Mouse (Mus musculus): Measurements from ENCODE around the gene Msl1. TPM values are rescaled to one million over a fixed set of nuclear protein-coding genes. Genes with fewer than 3 reads are reported as not detected.
A peak's percentile ranks its signal among the peaks of the same experiment; 100 is the strongest.

Msl1 gene
- total and polyA plus RNA-seq, 3 experiments: 25.9 to 58.1 (median 27.3) TPM

- in situ Hi-C loops (cut with MboI; ENCODE audit: low pct_ligation_motif_present, low pct_unique_long_range_greater_than_20kb, low sequenced_read_pairs) (loop anchor here (5.0 kb wide), 1 partner anchor 36 kb away; no protein-coding TSS in a partner anchor), dilution Hi-C loops (cut with MboI; ENCODE audit: extremely low pct_ligation_motif_present, extremely low pct_unique_long_range_greater_than_20kb, low sequenced_read_pairs) (no loop called here)
- no peak for DNase-seq (ENCODE audit: extremely low read depth)
- Histone ChIP-seq H3K9ac (ENCODE audit: insufficient read depth, low read depth) (no peak overlapping the region), H3K36me3 (replicated peaks in 1 of 2; ENCODE audit: control insufficient read depth in 1 of 2, insufficient read depth in 1 of 2, low read length in 1 of 2) (peaks cover 0 to 2% of the 10 kb centered on the region in 2 experiments), H3K4me1 (ENCODE audit: control insufficient read depth in 1 of 2, insufficient read depth in 2 of 2) (peaks cover 0 to 57% of the 10 kb centered on the region in 2 experiments; a peak in 2 of 4 replicates), H3K27me3 (replicated peaks) (no peaks in the 10 kb centered on the region), H3K27ac (ENCODE audit: insufficient read depth, low read depth) (no peak overlapping the region), H3K9me3 (replicated peaks; ENCODE audit: low read length) (no peaks in the 10 kb centered on the region), H3K4me3 (replicated peaks in 1 of 3; ENCODE audit: low read depth in 2 of 3, low read length in 2 of 3, poor library complexity in 1 of 3) (no peak overlapping the region), H3K4me2 (ENCODE audit: insufficient read depth, low read depth, poor library complexity, severe bottlenecking) (no peak overlapping the region), H3K79me2 (replicated peaks; ENCODE audit: control insufficient read depth, extremely low read depth, insufficient read depth, poor library complexity, severe bottlenecking) (peaks cover 12% of the 10 kb centered on the region)
- no peak for TF ChIP-seq EP300 (IDR thresholded peaks at IDR 0.05; ENCODE audit: low read length)
- no peak for TF ChIP-seq USF2 (conservative IDR thresholded peaks at IDR 0.05; ENCODE audit: low read depth, low read length)
- TF ChIP-seq ETS1 (conservative IDR thresholded peaks at IDR 0.05; ENCODE audit: low read depth, low read length): no peak
- TF ChIP-seq JUND (conservative IDR thresholded peaks at IDR 0.05; ENCODE audit: low read depth, low read length): no peak
- no peak for TF ChIP-seq RCOR1 (conservative IDR thresholded peaks at IDR 0.05; ENCODE audit: low read depth, low read length)
- TF ChIP-seq MAFK (IDR thresholded peaks at IDR 0.05; ENCODE audit: insufficient replicate concordance, low read length): peak; percentile 29; the same call in 1 of the 2 replicates
These were observed 3.9 kb upstream of the Msl1 start for GRCm38 (mm10) chr11:98791448-98791847.

GRCm38 (mm10) chr11:98792081-98792480 lies 3.2 kb upstream of the Msl1 start:
- peaks cover 0 to 52% of the 10 kb centered on the region in 2 experiments; a peak in 2 of 4 replicates for H3K4me1 ChIP-seq (ENCODE audit: control insufficient read depth in 1 of 2, insufficient read depth in 2 of 2)
- dilution Hi-C loops (cut with MboI; ENCODE audit: extremely low pct_ligation_motif_present, extremely low pct_unique_long_range_greater_than_20kb, low sequenced_read_pairs): no loop called here
- H3K9ac ChIP-seq (ENCODE audit: insufficient read depth, low read depth): no peak overlapping the region
- TF ChIP-seq ZNF384 (IDR thresholded peaks at IDR 0.05; ENCODE audit: low read depth, low read length) (no peak), POLR2A (IDR thresholded peaks at IDR 0.05; ENCODE audit: low read depth, low read length) (0 out of 2 replicates have a peak, but pooled peaks have one; percentile 15)
- DNase-seq (ENCODE audit: extremely low read depth): no peak
- no peaks in the 10 kb centered on the region for H3K27me3 ChIP-seq (replicated peaks)
- H3K36me3 ChIP-seq (replicated peaks in 1 of 2; ENCODE audit: control insufficient read depth in 1 of 2, insufficient read depth in 1 of 2, low read length in 1 of 2): peaks cover 0 to 2% of the 10 kb centered on the region in 2 experiments
- no peaks in the 10 kb centered on the region for H3K9me3 ChIP-seq (replicated peaks; ENCODE audit: low read length)
- H3K27ac ChIP-seq (ENCODE audit: insufficient read depth, low read depth): no peak overlapping the region
- peaks cover 18% of the 10 kb centered on the region for H3K79me2 ChIP-seq (replicated peaks; ENCODE audit: control insufficient read depth, extremely low read depth, insufficient read depth, poor library complexity, severe bottlenecking)
- H3K4me2 ChIP-seq (ENCODE audit: insufficient read depth, low read depth, poor library complexity, severe bottlenecking): no peak overlapping the region
- in situ Hi-C loops (cut with MboI; ENCODE audit: low pct_ligation_motif_present, low pct_unique_long_range_greater_than_20kb, low sequenced_read_pairs): loop anchor here (5.0 kb wide), 1 partner anchor 35 kb away; no protein-coding TSS in a partner anchor
- H3K4me3 ChIP-seq (replicated peaks in 1 of 3; ENCODE audit: low read depth in 2 of 3, low read length in 2 of 3, poor library complexity in 1 of 3): no peak overlapping the region

GRCm38 (mm10) chr11:98794469-98795014 lies 774 bp upstream of the Msl1 start:
- dilution Hi-C loops (cut with MboI; ENCODE audit: extremely low pct_ligation_motif_present, extremely low pct_unique_long_range_greater_than_20kb, low sequenced_read_pairs): no loop called here
- TF ChIP-seq ZKSCAN1 (IDR thresholded peaks at IDR 0.05; ENCODE audit: borderline replicate concordance, low read depth, low read length) (peak; percentile 25; the same call in 1 of the 2 replicates), ZMIZ1 (IDR thresholded peaks at IDR 0.05; ENCODE audit: low read depth, low read length) (peak; percentile 69; the same call in 1 of the 2 replicates), NRF1 (IDR thresholded peaks at IDR 0.05; ENCODE audit: low read depth, low read length) (peak; percentile 43; the same call in 1 of the 2 replicates), MXI1 (IDR thresholded peaks at IDR 0.05; ENCODE audit: low read depth, low read length) (peak; percentile 59; the same call in 1 of the 2 replicates), CTCF (conservative IDR thresholded peaks at IDR 0.05 in 1 of 2, IDR thresholded peaks at IDR 0.05 in 1 of 2; ENCODE audit: low read depth in 2 of 2, low read length in 2 of 2) (peak in 1 of 2 experiments; percentile 41; a peak in 2 of 4 replicates), ELF1 (IDR thresholded peaks at IDR 0.05; ENCODE audit: low read depth, low read length) (no peak), USF2 (conservative IDR thresholded peaks at IDR 0.05; ENCODE audit: low read depth, low read length) (no peak), KAT2A (IDR thresholded peaks at IDR 0.05; ENCODE audit: insufficient replicate concordance, low read length) (no peak), SIN3A (IDR thresholded peaks at IDR 0.05; ENCODE audit: low read length) (peak; percentile 71), TBP (conservative IDR thresholded peaks at IDR 0.05; ENCODE audit: low read depth, low read length) (0 out of 2 replicates have a peak, but pooled peaks have one; percentile 43), CHD2 (IDR thresholded peaks at IDR 0.05; ENCODE audit: low read length) (no peak), RCOR1 (conservative IDR thresholded peaks at IDR 0.05; ENCODE audit: low read depth, low read length) (0 out of 2 replicates have a peak, but pooled peaks have one; percentile 50), JUND (conservative IDR thresholded peaks at IDR 0.05; ENCODE audit: low read depth, low read length) (no peak), MEF2A (IDR thresholded peaks at IDR 0.05; ENCODE audit: borderline replicate concordance, low read depth, low read length) (no peak), NELFE (IDR thresholded peaks at IDR 0.05; ENCODE audit: low read depth, low read length) (peak; percentile 71; the same call in 1 of the 2 replicates), MAFK (IDR thresholded peaks at IDR 0.05; ENCODE audit: insufficient replicate concordance, low read length) (peak; percentile 25; the same call in 1 of the 2 replicates), HCFC1 (IDR thresholded peaks at IDR 0.05; ENCODE audit: low read depth, low read length) (no peak), MAX (IDR thresholded peaks at IDR 0.05; ENCODE audit: low read length) (peak; percentile 73), EP300 (IDR thresholded peaks at IDR 0.05; ENCODE audit: low read length) (peak; percentile 38; the same call in 1 of the 2 replicates), UBTF (IDR thresholded peaks at IDR 0.05; ENCODE audit: low read depth, low read length) (peak; percentile 93; the same call in 1 of the 2 replicates)

More at GRCm38 (mm10) chr11:98794469-98795014, 774 bp upstream of the Msl1 start:
- in situ Hi-C loops (cut with MboI; ENCODE audit: low pct_ligation_motif_present, low pct_unique_long_range_greater_than_20kb, low sequenced_read_pairs): loop anchor here (5.0 kb wide), 1 partner anchor 33 kb away; no protein-coding TSS in a partner anchor
- peaks cover 10 to 22% of the 10 kb centered on the region in 2 experiments for H3K36me3 ChIP-seq (replicated peaks in 1 of 2; ENCODE audit: control insufficient read depth in 1 of 2, insufficient read depth in 1 of 2, low read length in 1 of 2)
- DNase-seq (ENCODE audit: extremely low read depth): peak; percentile 70
- H3K27ac ChIP-seq (ENCODE audit: insufficient read depth, low read depth): peak overlapping the region; percentile 94
- H3K9me3 ChIP-seq (replicated peaks; ENCODE audit: low read length): no peaks in the 10 kb centered on the region
- H3K27me3 ChIP-seq (replicated peaks): no peaks in the 10 kb centered on the region
- peak overlapping the region; percentile 77 to 79 (median 77) for H3K4me3 ChIP-seq (replicated peaks in 1 of 3; ENCODE audit: low read depth in 2 of 3, low read length in 2 of 3, poor library complexity in 1 of 3)
- H3K9ac ChIP-seq (ENCODE audit: insufficient read depth, low read depth): peak overlapping the region; percentile 100
- peak overlapping the region; percentile 42 for H3K4me2 ChIP-seq (ENCODE audit: insufficient read depth, low read depth, poor library complexity, severe bottlenecking)
- H3K4me1 ChIP-seq (ENCODE audit: control insufficient read depth in 1 of 2, insufficient read depth in 2 of 2): peaks cover 6 to 57% of the 10 kb centered on the region in 2 experiments
- peaks cover 31% of the 10 kb centered on the region for H3K79me2 ChIP-seq (replicated peaks; ENCODE audit: control insufficient read depth, extremely low read depth, insufficient read depth, poor library complexity, severe bottlenecking)

All from CH12.LX (cell line).